Mouse (Mus musculus) heart, adult 11 months (tissue): ENCODE data around the gene Itch.
A peak's percentile ranks its signal among the peaks of the same experiment; 100 is the strongest.
"Not testable (repeated sequence)": the region's sequence is repeated elsewhere in the genome, so short reads cannot be mapped to it uniquely, and the experiment has no call there.

Source experiments
- DNase-seq: peaks from one replicate; pipeline ENCODE4 v3.0.0; 2022

Gene Itch

DNA sequence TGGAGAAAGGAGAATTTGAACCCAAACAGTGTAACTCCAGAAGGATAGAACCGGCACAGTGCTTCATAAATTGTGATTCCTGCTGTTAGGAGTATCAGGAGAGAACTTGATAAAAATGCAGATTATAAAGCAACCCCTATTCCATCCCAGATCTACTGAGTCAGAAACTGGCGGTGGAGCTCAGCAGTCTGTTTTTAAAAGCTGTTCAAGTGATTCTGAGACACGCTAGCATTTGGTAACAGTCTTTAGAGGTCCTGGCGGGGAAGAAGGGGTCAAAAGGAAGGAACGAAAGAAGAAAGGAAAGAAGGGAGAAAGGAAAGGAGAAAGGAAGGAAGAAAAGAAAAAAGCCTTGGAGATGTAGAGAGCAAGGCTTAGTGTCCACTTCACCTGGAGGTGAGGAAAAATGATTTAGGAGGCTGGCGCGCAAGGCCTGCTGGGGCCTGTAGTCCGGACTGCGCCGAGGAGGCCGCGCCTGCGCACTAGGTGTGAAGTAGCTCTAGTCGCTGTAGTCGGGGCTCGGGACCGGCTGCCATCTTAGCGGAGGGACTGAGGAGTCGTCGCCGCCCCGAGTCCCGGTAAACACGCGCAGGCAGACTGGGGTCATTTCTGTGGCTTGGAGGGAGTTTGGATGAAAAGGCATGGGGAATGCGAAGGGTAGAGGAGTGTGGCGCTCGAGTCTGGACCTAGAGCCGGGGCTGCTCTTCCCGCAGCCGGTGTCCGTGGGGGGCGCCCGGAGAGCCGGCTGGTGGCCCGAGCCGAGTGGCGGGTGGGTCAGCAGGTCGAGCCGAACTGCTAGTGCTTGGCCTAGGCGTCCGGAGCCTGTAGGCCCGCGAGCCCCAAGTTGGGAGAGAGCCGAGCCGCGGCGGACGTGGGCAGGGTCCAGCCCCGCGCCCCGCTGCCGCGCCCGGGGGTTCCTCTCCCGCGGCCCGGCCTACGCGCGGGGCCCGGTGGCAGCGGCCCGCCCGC lies at the start of gene Itch:
Gene Itch, plus strand, starts transcription at position 499 of the 966 bp plus-strand sequence.
- DNase-seq = peak; percentile 99

DNA sequence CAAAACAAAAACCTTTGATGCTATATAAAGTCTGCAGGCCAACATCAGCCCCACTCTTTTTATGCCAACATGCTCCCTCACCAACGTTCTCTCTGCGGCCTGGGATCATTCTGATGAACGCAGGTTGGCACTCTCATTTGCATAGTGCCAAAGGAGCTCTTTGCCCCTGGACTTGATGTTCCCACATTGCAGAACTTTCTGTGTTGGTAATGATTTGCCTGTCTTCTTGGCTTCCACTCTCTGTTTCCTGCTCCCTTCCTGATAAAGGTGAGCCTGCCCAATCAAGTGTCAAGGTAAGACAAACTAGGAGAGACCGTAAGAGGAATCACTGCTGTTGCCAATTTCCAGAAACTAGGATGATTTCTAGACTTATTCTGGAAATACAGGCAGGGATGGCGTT lies 48.8 kb upstream of the Itch start:
- DNase-seq = no peak

DNA sequence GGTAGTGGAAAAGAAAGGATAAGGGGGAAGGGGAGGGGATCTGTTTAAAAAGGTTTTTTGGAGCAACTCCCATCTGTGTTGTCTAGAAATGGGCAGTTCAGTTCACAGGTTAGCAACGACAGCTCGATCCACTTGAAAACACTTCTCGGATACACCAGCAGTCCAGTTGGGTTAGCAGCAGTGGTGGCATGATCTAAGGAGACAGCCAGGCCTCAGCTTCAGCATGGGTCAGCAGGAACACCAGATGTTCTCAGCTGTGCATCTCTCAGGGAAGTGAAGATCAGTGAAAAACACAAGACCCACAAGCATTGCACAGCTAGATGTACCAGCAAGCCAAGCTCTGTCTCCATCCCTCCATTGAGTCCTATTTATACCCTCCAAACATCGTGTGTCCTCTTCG lies 47.0 kb upstream of the Itch start:
- peak; percentile 91 for DNase-seq

DNA sequence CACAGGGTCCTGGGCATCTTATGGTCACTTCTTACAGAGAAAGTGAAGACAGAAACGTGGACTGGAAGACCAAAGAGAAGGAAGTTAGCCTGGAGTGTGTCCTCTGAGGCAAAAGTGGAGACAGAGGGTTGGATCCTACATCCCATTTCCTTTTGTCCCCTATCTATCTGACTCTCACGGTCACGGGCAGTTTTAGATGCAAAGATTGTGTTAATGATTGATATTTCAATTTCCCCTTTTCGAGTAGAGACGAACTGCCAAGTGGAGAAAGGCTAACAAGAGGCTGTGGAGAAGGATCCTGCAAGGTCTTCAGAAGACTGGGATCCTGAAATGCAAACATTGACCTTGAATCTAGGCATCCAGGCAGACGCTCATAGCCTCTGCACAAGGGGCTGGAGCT lies 45.0 kb upstream of the Itch start:
- no peak for DNase-seq

DNA sequence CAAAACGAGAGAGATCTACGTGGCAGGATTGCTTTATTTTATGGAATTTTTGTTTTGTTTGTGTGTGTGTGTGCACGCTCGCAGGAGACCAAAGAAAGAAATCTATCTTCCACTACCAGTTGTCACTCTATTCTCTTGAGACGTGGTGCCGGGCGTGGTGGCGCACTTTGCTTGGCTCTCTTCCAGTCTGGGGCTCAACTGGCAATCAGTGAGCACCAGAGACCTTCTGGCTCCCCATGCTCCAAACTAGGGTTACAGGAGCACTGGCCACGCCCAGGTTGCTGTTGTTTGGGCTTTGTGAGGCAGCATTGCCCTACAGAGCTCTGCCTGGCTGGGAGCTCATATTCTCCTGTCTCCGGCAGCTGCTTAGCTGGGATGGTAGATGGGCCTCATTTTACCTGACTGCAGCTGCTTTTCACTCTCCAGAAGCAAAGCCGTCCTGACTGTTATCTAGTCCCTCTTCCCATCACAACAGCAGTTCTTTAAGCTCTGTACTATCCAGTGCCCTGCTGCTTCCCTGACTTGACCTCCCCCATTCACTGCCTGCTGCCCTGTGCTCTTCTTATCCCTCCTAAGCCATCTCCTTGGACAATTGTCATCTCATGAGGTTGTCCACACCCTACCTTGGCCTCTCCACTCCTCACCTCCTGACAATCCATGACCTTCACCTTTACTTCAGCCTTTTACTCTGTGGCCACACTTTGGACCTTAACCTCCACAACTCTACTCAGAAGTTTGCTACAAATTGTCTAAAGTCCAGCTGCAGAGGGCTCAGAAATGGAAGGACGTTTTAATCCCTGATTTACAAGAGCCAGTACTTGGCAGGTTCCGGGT lies 42.2 kb upstream of the Itch start:
- no peak for DNase-seq

DNA sequence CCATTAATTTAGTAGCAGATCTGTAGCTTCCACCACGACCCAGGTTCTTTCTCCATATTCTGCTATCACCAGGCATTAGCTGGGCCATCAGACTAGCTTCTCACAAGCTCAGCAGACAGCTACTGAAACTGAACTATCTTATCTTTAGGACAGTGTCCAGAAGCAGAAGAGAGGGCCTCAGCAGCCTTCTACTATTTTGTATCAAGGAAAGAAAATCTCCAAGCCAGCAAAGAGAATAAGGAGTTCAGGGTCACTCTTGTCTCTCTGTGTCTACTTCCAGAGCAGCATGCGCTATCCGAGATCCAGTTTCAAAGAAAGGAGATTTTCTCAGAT lies 41.6 kb upstream of the Itch start:
- DNase-seq = no peak

DNA sequence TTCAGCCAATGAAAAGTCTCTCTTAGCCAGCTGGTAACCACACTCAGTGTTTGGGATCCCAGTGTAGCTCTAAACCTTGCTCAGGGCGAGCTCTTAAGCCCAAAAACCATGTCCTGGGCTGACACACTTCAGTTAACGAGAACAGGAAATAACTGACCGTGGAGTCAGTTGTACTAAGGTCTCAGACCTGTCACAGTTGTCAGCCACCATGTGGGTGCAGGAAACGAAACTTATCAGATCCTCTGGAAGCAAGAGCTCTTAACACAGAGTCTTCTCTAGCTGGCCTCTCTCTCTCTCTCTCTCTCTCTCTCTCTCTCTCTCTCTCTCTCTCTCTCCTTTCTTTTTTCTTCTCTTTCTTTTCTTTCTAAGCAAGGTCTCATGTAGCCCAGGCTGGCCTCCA lies 39.9 kb upstream of the Itch start:
- no peak for DNase-seq

DNA sequence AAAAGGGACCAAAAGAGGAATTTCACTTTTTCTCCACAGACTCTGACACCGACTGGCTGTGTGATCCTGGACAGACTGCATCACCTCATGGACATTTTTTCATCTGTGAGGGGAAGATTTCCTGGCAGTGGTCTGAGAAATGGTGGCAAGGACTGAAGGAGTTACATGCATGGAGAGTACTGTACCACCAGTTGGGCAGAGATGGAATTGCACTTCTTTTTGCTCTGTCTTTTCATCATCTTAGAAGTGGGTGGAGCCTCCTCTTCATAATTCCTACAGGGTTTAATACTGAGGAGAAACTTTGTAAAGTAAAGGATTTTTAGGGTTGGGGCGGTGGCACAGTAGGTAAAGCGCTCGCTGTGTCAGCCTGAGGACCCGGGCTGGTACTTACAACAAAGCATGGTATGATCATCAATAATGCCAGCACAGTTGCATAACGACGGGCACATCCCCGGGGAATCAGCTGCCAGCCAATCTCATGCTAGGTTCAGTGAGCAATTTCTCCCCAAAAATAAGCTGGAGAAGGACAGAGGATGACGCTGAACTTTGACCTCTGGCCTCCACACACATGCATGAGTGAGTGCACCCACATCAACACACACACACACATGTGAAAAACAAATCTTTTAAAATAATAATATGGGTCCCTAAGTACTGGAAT lies 34.5 kb upstream of the Itch start:
- DNase-seq = no peak

DNA sequence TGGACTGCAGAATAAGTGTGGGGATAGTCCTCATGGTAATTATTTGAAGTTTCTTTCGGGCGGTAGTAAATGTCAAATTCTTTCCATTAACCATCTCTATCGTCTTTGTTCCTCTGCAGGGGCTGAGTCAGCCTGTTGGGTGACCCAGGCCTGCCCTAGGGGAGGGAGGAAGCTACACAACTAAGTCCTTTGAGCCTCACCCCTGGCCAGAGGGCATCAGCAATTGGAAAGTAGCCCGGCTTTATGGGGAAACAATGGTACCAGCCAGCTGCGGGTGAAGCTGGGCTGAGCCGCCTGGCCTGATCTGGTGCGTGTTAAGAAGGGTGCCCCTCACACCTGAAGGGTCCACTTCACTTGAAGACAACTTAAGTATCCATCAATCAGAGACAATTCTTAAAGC lies 33.9 kb upstream of the Itch start:
- peak; percentile 92 for DNase-seq

DNA sequence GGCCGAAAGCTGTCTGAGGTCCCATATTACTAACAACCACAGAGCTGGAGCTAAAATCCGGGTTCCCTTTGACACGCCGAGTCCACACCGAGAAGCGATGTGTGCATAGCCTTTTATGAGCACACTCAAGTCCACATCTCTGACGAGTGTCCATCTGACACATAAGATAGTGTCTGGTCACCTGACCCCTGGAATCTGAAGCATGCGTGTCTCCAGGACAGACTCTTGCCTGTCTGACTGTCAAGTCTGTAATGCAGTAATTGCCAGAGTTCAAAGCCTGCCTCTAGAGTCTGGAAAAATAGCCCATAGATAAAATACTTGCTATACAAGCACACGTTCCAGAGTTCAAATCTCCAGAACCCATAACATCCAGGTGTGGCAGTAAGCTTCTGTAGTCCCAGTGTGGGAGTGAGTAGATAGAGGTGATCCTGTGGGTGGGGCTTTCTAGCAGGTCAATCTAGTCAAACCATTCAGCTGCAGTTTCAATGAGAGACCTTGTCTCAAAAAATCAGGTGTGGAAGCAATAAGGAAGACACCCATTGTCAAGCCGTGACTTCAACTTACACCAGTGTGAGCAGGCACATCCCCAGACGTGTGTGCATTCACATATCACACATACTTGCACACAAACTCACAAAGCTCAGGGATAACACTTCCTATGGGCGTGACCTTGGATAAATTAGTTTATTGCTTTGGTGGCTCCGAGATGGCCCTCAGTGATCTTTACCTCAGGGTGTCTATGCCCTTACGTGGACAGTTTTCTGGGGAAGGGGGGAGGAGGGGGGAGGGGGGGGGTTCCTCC lies 33.1 kb upstream of the Itch start:
- peak; percentile 75 for DNase-seq

DNA sequence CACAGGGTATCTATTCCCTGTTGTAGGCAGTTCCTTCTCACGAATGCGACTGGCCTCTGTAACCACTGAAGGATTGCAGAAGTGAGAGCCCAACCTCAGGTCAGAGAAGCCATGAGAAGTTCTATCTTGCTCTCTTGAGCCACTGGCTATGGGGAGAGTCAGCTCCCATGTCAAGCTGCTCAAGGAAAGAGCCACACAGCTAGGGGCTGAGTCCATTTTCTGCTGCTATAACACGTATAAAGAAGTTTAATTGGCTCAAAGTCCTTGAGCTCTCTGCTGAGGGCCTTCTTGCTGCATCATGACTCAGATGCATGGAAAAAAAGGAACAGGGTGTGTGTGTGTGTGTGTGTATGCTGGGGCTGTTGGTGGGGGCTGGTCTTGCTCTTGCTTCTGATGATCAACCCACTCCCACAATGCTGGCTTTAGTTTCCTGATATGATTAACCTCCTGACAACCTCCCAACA lies 32.5 kb upstream of the Itch start:
- DNase-seq = peak; percentile 74

DNA sequence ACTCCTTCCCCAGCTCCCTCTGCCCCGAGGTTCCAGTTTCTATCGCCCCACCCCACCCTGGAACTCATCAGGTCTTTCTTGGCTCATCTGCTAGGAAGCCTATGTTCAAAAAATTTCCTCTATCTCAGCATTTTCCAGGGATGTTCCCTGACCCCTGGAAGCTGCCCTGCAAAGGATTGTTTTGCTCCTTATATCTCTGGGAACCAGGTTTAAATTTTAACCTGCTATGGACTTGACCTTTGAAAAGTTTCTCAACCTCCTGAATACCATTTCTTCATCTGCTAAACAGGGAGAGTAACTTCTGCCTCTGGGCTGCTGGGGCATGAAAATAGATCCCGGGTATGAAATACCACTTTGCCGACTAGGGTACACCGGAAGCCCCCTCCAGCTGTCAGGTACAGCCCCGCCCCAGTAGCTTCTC lies 31.5 kb upstream of the Itch start:
- DNase-seq = peak; percentile 59

DNA sequence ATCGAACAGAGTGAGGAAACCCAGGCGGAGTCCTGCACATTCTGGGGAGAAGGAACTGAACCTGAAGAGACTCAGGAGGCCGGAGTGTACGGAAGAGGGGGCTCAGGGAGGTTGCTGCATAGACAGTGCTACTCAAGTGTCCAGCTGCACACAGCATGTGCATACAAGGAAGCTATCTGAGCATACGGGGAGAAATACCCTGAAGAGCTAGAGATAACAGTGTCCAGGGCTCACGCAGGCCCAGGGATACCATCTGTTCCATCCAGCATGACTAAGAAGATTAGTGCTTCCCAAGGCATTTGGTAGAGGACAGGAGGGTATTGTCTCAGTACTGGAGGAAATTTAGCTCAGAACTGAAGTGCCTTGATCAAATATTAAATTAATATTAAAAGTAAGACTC lies 29.7 kb upstream of the Itch start:
- DNase-seq = peak; percentile 52

DNA sequence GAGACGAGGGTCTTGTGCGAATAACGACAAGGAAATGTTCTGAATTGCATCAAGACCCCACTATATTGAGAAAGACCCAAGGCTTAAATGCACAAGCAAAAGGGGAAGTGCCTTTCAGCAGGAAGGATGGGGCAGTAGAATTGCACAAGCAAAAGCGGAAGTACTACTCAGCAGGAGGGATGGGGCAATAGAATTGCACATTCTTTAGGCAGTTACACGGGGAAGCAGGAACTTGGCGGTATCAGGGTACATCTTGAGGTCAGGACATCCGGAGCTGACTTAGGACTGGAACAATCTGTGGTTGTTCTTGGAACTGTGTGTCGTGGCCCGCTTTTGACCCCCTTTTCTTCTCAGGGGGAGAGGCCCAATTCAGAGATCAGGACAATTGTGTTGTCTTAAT lies 26.0 kb upstream of the Itch start:
- DNase-seq = peak; percentile 85

DNA sequence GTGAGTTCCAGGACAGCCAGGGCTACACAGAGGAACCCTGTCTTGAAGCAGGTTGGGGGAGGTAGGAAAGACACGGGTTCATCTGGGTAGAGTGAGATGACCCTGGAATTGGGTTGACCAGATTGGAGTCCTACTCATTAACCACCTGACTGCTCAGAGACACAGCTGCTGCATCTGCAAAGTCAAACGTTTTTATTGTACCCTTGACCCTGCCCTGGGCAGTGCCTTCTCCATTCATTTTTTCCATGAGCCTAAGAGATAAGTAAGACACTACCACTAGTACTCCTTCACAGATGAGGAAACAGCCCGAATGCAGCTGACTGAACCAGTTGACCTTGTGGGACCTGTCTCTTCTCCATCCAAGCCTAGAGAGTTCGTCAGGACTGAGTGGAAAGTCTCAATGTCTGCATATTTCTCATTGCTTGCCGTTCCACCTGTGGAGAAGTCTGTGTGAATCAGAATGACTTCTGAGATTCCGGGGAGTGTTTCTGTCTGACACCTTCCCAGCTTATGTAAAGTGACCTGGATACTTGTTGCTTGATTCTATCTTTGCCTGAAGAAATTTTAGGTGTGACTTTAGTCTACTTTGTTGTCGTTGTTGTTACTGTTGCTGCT lies 18.0 kb upstream of the Itch start:
- DNase-seq = no peak

DNA sequence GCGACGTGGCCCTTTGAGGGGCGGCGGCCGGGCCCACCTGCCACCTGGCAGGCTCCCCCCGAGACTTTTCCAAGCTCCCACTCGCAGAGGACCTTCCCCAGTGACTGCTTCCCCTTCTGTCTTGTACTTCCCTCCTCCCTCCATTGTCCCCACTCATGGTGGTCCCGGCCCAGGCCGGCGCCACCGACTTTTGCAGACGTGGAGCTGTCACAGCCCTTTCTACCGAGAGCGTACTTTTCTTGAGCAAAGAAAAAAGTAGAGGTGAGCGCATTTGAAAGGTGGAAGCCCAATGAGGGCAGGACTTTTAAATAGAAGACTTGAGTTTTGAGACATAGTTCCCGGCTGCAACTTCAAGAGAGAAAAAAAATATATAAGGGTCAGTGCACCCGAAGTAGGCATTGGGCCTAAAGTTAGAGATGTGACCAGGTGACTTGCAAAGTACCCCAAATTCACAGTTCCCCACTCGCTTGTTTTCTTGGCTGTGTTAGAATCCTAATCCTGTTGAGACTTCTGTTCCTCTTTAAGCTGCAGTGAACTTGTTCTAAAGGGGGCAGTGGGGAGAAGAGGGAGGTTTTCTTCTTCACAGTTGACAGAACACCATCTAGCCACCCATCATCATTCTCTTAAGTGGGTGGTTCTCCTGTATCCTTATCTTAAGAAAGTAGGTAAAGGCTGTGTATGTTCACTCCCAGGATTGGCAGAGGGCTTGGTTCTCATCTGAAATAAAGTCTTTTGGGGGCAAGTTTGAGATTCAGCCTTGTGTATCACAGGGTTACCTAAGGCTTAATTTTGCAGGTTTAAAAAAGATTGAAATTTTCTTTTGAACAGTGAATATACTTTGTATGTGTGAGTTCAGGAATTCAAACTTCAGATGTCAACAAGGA lies 910 bp downstream of the Itch start:
- DNase-seq = peak; percentile 18

DNA sequence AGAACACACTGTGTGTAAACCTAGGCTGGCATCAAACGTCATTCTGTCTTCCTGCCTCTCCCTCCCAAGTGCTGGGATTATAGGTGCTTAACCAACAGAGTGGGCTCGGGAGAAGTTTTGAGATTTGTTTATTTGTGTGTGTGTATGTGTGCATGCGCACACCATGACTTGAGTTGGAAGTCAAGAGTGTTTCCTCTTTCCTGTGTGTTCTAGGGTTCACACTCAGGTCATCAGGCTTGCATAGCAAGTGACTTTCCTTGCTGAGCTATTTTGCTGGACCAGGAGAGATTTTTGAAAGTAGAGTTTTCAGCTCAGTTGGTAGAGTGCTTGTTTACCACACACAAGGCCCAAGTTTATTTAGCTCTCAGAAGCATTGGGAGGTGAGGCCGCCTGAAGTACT lies 1.8 kb downstream of the Itch start:
- peak; percentile 68 for DNase-seq

DNA sequence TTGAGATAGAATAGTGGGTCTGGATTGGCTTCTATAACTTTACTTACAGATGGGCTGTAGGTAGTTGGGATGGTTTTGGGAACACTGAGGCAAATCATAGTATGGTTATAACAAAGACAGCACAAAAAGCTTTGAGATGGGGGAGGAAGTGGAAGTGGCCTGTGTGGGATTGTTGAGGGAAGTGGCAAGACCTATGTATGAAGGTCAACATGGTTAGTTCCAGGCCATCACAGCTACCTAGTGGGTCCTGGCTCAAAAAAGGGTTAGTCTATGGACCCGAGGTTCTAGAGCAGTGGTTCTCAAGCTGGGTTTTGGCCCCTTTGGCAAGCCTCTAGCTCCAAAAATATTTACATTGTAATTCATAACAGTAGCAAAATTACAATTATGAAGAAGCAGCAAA lies 2.2 kb downstream of the Itch start:
- peak; percentile 85 for DNase-seq

DNA sequence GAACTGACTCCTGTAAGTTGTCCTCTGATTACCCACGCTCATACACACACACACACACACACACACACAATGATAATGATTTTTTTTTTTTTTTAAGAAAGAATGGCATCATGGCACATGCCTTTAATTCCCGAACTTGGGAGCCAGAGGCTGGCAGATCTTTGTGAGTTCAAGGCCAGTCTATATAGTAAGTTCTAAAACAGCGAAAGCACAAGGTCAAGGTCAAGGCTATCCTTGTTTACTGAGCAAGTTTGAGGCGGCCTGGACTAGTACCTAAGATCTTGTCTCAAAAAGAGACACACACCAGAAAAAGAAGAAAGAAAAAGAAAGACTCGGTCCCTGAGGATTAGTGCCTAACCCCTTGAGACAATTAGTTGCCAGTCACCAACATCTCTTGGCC lies 7.7 kb downstream of the Itch start:
- DNase-seq = no peak

DNA sequence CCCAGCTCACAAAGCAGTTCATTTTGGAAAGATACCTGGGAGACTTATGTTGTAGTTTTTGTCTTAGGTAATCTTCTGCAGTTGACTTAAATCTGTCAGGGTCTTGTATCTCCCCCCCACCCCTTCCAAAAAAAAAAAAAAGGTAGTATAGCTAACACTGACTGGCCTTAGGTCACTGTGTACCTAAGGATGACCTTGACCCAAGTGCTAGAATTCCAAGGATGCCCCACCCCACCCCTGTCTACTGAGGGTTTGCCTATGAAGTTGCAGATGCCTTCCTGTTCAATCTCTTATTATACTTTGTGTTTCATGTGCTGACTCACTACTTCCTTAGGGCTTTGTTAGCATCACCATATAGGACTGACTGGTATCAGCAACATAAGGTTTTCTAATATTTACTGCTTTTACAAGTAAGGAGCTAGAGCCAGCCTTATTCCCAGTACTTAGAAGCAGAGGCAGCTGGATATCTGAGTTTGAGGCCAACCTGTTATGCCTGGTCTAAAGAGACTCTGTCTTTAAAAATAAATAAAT lies 8.8 kb downstream of the Itch start:
- no peak for DNase-seq

DNA sequence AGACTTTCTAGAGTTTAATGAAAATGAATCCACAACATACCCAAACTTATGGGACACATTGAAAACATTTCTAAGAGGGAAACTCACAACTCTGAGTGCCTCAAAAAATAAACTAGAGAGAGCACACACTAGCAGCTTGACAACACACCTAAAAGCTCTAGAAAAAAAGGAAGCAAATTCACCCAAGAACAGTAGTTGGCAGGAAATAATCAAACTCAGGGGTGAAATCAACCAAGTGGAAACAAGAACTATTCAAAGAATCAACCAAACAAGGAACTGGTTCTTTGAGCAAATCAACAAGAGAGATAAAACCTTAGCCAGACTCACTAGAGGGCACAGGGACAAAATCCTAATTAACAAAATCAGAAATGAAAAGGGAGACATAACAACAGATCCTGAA lies 16.0 kb downstream of the Itch start:
- not testable (repeated sequence) for DNase-seq
